Mouse (Mus musculus): ENCODE measurements around the gene Gm3488. TPM values are rescaled to one million over a fixed set of nuclear protein-coding genes. Genes with fewer than 3 reads are reported as not detected.
"Not testable (repeated sequence)": the region's sequence is repeated elsewhere in the genome, so short reads cannot be mapped to it uniquely, and the experiment has no call there.

Gm3488 gene
- 17.8 and 19.4 TPM in 2 replicates for polyA plus RNA-seq (2015; fragmentation: Nextera tagmentation; extraction: Ambion mirVana)

DNA sequence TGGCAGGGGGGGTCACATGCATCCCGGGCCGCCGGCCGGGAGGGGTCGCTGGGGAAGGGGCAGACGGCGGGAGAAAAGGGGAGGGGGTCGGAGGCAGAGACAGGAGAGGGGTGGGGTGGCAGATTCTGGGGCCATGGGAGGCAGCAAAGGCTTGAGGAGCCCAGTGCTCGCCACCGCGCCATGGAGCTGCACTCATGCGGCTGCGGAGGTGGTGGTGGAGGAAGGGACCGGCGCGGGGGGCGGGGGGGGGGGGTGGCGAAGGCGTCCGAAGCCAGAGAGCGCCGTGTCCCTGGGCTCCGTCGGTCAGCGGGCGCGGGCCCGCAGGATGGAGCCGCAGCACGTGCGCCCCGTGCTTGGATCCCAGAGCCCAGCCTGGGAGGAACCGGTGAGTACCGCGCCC lies at the start of gene Gm3488:
Gene Gm3488 (plus strand): TSS at position 301 of the 400 bp plus-strand sequence.
- not testable (repeated sequence) for ATAC-seq; H3K9me3 ChIP-seq (ENCODE audit: control insufficient read depth, low read length); H3K4me3 ChIP-seq (ENCODE audit: low read length); H3K4me1 ChIP-seq (ENCODE audit: control insufficient read depth, insufficient read depth, low read depth, low read length); H3K4me2 ChIP-seq (ENCODE audit: low read length); H3K27ac ChIP-seq (ENCODE audit: low read depth, low read length); H3K9ac ChIP-seq (ENCODE audit: low read depth, low read length); H3K27me3 ChIP-seq (replicated peaks; ENCODE audit: control insufficient read depth, insufficient read depth, low read length); H3K36me3 ChIP-seq (ENCODE audit: control insufficient read depth, insufficient read depth, low read length)
- WGBS, result no CpG with 5 or more reads among the region's 35 CpGs

DNA sequence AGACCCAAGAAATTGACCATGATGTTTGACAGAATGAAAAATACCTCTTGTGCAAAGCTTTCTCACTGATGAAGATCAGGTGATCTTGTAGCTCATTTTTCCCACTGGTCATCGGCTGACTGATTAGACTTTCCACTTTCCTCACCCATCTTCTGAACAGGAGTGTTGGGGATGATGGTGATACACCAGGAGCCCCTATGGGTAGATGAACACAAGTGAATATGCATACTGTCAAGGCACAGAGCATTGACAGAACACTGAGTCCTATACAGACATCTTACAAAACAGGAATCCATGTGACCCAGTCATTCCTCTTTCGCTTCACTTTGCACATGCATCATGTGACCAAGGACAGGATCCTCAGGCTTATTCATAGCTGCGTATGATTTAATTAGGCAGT lies 46.1 kb upstream of the Gm3488 start, which contains the start of gene Gm3194:
Gene Gm3194 (minus strand): TSS at position 101 of the 400 bp plus-strand sequence.
- not testable (repeated sequence) for H3K9ac ChIP-seq (ENCODE audit: low read depth, low read length); ATAC-seq; H3K4me3 ChIP-seq (ENCODE audit: low read length); H3K9me3 ChIP-seq (ENCODE audit: control insufficient read depth, low read length); H3K27ac ChIP-seq (ENCODE audit: low read depth, low read length); H3K4me2 ChIP-seq (ENCODE audit: low read length); H3K4me1 ChIP-seq (ENCODE audit: control insufficient read depth, insufficient read depth, low read depth, low read length); H3K36me3 ChIP-seq (ENCODE audit: control insufficient read depth, insufficient read depth, low read length); H3K27me3 ChIP-seq (replicated peaks; ENCODE audit: control insufficient read depth, insufficient read depth, low read length)
- WGBS, result no CpG with 5 or more reads among the region's 3 CpGs

DNA sequence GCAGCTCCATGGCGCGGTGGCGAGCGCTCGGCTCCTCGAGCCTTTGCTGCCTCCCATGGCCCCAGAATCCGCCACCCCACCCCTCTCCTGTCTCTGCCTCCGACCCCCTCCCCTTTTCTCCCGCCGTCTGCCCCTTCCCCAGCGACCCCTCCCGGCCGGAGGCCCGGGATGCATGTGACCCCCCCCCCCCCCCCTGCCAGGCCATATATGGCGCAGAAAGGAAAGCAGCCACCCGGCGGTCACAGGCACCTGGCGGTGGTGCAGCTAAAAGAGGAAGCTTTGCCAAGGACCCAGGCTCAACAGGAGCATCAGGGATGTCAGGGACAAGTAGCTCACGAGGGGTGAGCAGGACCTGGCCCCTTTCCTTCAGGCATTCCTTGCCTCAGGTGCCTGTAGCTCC lies 41.0 kb upstream of the Gm3488 start:
- H3K9me3 ChIP-seq (ENCODE audit: control insufficient read depth, low read length); H3K9ac ChIP-seq (ENCODE audit: low read depth, low read length); H3K36me3 ChIP-seq (ENCODE audit: control insufficient read depth, insufficient read depth, low read length); H3K27me3 ChIP-seq (replicated peaks; ENCODE audit: control insufficient read depth, insufficient read depth, low read length); H3K27ac ChIP-seq (ENCODE audit: low read depth, low read length); H3K4me1 ChIP-seq (ENCODE audit: control insufficient read depth, insufficient read depth, low read depth, low read length); H3K4me2 ChIP-seq (ENCODE audit: low read length); H3K4me3 ChIP-seq (ENCODE audit: low read length): not testable (repeated sequence)
- ATAC-seq, result peak; percentile 63
- WGBS, result no CpG with 5 or more reads among the region's 19 CpGs

DNA sequence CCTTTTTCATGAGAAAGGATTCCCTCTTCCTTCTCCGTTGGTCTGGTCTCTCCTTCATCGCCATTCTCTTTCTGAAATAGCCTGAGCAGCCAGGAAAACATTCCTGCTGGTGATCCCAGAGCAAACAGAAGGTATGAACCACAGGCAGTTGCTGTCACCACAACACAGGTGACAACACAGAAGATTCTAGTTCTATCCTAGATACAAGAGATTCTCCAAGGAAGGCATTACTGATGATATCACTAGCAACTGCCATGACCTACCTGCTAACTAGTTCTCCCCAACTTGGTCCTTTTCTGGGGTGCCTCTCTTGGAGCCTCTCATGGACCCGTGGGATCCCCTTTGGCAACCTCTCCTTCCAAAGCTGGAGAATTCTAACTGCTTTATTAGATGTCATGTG lies 23.7 kb upstream of the Gm3488 start, which contains the start of gene Gm8246:
Gene Gm8246 (minus strand): TSS at position 101 of the 400 bp plus-strand sequence.
- H3K27ac ChIP-seq (ENCODE audit: low read depth, low read length), result not testable (repeated sequence)
- no CpG with 5 or more reads among the region's 3 CpGs for WGBS

DNA sequence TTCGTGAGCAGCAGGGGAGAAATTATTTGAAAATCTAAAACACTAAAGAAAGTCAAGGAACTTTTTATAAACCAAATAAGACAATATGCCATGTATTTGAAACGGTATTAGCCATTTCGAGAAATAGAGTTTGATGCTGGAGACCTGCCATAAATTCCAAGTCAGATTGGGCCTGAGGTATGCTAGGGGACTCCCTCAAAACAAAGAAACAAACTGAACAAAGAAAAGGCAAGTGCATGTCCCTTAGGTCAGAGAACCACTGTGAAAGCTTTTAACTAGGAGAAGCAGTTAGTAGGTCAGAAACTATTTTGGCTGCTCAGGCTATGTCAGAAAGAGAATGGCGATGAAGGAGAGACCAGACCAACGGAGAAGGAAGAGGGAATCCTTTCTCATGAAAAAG lies 17.6 kb upstream of the Gm3488 start, which contains the start of gene Gm3187:
Gene Gm3187 (plus strand): TSS at position 301 of the 400 bp plus-strand sequence.
- ATAC-seq; H3K9ac ChIP-seq (ENCODE audit: low read depth, low read length): not testable (repeated sequence)
- WGBS, result 87% methylated on average over 4 of the region's 5 CpGs

More for the DNA sequence above, 23.7 kb upstream of the Gm3488 start, which contains the start of gene Gm8246:
- H3K4me1 ChIP-seq (ENCODE audit: control insufficient read depth, insufficient read depth, low read depth, low read length); H3K36me3 ChIP-seq (ENCODE audit: control insufficient read depth, insufficient read depth, low read length); H3K27me3 ChIP-seq (replicated peaks; ENCODE audit: control insufficient read depth, insufficient read depth, low read length); ATAC-seq; H3K9ac ChIP-seq (ENCODE audit: low read depth, low read length); H3K4me2 ChIP-seq (ENCODE audit: low read length); H3K9me3 ChIP-seq (ENCODE audit: control insufficient read depth, low read length); H3K4me3 ChIP-seq (ENCODE audit: low read length): not testable (repeated sequence)

DNA sequence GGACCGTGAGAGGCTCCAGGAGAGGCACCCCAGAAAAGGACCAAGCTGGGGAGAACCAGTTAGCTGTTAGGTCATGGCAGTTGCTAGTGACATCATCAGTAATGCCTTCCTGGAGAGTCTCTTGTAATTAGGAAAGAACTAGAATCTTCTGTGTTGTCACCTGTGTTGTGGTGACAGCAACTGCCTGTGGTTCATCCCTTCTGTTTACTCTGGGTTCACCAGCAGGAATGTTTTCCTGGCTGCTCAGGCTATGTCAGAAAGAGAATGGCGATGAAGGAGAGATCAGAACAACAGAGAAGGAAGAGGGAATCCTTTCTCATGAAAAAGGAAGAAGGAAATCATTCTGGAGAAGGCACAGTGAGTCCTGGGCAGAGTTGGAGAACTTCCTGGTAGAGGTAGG lies 36.7 kb downstream of the Gm3488 start, which contains the start of gene Gm3532:
Gene Gm3532 (plus strand): TSS at position 301 of the 400 bp plus-strand sequence.
- not testable (repeated sequence) for H3K9ac ChIP-seq (ENCODE audit: low read depth, low read length); H3K27ac ChIP-seq (ENCODE audit: low read depth, low read length); H3K27me3 ChIP-seq (replicated peaks; ENCODE audit: control insufficient read depth, insufficient read depth, low read length); H3K9me3 ChIP-seq (ENCODE audit: control insufficient read depth, low read length); H3K36me3 ChIP-seq (ENCODE audit: control insufficient read depth, insufficient read depth, low read length); H3K4me2 ChIP-seq (ENCODE audit: low read length); H3K4me1 ChIP-seq (ENCODE audit: control insufficient read depth, insufficient read depth, low read depth, low read length); ATAC-seq; H3K4me3 ChIP-seq (ENCODE audit: low read length)
- WGBS, result no CpG with 5 or more reads among the region's 2 CpGs

More for the DNA sequence above, 17.6 kb upstream of the Gm3488 start, which contains the start of gene Gm3187:
- H3K4me3 ChIP-seq (ENCODE audit: low read length); H3K27me3 ChIP-seq (replicated peaks; ENCODE audit: control insufficient read depth, insufficient read depth, low read length); H3K36me3 ChIP-seq (ENCODE audit: control insufficient read depth, insufficient read depth, low read length); H3K4me2 ChIP-seq (ENCODE audit: low read length); H3K27ac ChIP-seq (ENCODE audit: low read depth, low read length); H3K9me3 ChIP-seq (ENCODE audit: control insufficient read depth, low read length); H3K4me1 ChIP-seq (ENCODE audit: control insufficient read depth, insufficient read depth, low read depth, low read length): not testable (repeated sequence)

Other genes with a start within 250 kb of the Gm3488 start
- gene Gm3526, start 241.1 kb upstream of the Gm3488 start, polyA plus RNA-seq (2015; fragmentation: Nextera tagmentation; extraction: Ambion mirVana), result 0.13 TPM in 1 of 2 replicates, not detected in the other
- gene Gm3542, start 166.7 kb upstream of the Gm3488 start, polyA plus RNA-seq (2015; fragmentation: Nextera tagmentation; extraction: Ambion mirVana), result not detected in 2 replicates
- 0.49 and 2.0 TPM in 2 replicates for gene Gm3500, start 112.6 kb upstream of the Gm3488 start, polyA plus RNA-seq (2015; fragmentation: Nextera tagmentation; extraction: Ambion mirVana)
- gene Gm3194, start 46.2 kb upstream of the Gm3488 start, polyA plus RNA-seq (2015; fragmentation: Nextera tagmentation; extraction: Ambion mirVana), result 3.1 and 3.3 TPM in 2 replicates
- not detected in 2 replicates for gene Gm8246, start 23.8 kb upstream of the Gm3488 start, polyA plus RNA-seq (2015; fragmentation: Nextera tagmentation; extraction: Ambion mirVana)
- gene Gm3187, start 17.5 kb upstream of the Gm3488 start, polyA plus RNA-seq (2015; fragmentation: Nextera tagmentation; extraction: Ambion mirVana), result not detected in 2 replicates
- gene Gm3532, start 36.8 kb downstream of the Gm3488 start, polyA plus RNA-seq (2015; fragmentation: Nextera tagmentation; extraction: Ambion mirVana), result 0.14 TPM in 1 of 2 replicates, not detected in the other
- gene Gm8265, start 131.4 kb downstream of the Gm3488 start, polyA plus RNA-seq (2015; fragmentation: Nextera tagmentation; extraction: Ambion mirVana), result not detected in 2 replicates
- not detected in 2 replicates for gene Gm9603, start 185.8 kb downstream of the Gm3488 start, polyA plus RNA-seq (2015; fragmentation: Nextera tagmentation; extraction: Ambion mirVana)
- gene Gm3373, start 239.9 kb downstream of the Gm3488 start, polyA plus RNA-seq (2015; fragmentation: Nextera tagmentation; extraction: Ambion mirVana), result 1.1 and 2.7 TPM in 2 replicates

All from hindbrain, embryonic 16.5 days (tissue).